Mouse (Mus musculus): Measurements from ENCODE around the gene Ssx2ip. TPM values are rescaled to one million over a fixed set of nuclear protein-coding genes. Genes with fewer than 3 reads are reported as not detected.
"Not testable (repeated sequence)": the region's sequence is repeated elsewhere in the genome, so short reads cannot be mapped to it uniquely, and the experiment has no call there.

Ssx2ip gene
- total RNA-seq, 2 experiments from 2014 or later = 25.2 to 28.8 TPM

DNA sequence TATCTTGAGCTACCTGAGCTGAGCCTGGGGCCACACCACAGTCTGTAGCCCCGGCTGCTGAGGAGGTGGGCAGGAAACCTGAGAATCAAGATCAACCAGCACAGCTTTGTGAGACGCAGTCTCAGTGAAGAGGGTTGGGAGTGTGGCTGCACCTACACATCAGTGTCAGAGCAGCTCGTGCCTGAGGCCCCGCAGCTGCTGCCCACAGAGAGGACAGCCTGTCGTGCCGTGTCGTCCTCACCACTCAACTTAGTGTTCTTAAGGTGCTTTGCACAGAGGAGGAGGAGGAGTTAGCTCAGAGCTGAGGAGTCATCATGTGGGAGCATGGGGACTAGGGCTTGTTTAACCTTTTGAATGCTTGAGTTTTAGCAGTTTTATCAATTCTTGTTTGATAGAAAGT is 21.5 kb downstream of the Ssx2ip start:
- Histone ChIP-seq H3K27ac (no peak overlapping the region), H3K4me3 (no peak overlapping the region)
- DNase-seq = no peak
- intact Hi-C loops (cut with DNase I) = no loop called here
- no peak for TF ChIP-seq CTCF (IDR thresholded peaks at IDR 0.05)

DNA sequence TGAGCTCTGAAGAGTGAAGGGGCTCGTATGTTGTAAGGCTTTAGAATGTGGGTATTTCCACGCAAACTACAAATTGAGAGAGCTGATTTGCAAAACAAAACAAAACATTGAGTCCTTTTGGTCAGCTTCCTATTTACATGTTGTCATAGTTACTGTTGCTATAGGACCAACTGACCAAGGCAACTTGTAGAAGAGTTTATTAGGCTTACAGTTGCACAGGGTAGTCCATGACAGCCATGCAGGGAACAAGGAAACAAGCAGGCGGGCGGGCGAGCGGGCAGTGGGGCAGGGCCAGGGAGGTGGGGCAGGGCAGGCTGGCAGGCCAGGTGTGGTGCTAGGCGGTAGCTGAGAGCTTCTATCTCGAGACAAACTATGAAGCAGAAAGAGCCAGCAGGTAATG is 22.0 kb downstream of the Ssx2ip start:
- no peak for DNase-seq
- intact Hi-C loops (cut with DNase I) = no loop called here
- TF ChIP-seq CTCF (IDR thresholded peaks at IDR 0.05) = no peak
- H3K4me3 ChIP-seq = no peak overlapping the region
- no peak overlapping the region for H3K27ac ChIP-seq

DNA sequence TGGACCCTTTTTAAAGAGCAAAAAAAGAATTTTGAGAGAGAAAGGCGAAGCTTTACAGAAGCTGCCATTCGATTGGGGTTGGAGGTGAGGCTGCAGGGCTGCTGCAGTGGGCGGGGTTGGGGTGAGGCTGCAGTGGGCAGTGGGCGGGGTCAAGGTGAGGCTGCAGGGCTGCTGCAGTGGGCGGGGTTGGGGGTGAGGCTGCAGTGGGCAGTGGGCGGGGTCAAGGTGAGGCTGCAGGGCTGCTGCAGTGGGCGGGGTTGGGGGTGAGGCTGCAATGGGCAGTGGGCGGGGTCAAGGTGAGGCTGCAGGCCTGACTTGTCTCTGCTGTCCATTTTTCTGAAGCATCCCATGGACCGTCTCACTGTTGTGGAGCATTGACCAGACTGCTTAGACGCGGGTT is 28.6 kb downstream of the Ssx2ip start:
- H3K27ac ChIP-seq; intact Hi-C loops (cut with DNase I); DNase-seq; H3K4me3 ChIP-seq: not testable (repeated sequence)

DNA sequence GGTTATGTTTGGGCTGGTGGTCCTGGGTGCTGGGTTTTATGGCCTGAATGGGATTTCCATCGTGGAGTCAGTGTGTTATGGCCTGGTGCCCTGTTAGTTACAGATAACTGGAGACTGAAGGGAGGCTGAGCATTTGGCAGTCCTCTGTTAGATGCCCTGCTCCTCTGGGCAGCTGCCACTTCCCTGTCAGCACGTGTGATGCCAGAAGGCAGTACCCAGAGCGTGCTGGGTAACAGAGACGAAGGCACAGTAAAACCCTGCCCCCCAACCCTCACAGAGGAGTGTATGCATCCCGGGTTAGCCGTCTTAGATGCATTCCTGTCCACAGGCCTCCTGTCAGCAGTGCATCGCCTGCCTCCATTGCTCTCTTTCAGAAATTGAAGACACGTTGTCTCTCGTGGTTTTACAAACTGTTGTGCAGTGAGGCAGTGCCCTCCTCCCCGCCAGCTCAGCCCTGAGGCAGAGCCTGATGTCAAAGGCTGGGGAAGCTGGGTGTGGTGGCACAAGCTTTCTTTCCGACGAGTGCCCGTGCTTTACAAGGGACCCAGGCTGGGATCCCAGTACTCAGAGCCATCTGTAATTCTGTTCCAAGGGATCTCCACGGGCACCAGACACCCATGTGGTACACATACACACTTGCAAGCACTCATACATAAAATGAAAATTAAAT is 29.4 kb downstream of the Ssx2ip start:
- TF ChIP-seq CTCF (IDR thresholded peaks at IDR 0.05) = no peak
- no peak for DNase-seq
- intact Hi-C loops (cut with DNase I) = no loop called here
- Histone ChIP-seq H3K27ac (no peak overlapping the region), H3K4me3 (no peak overlapping the region)

DNA sequence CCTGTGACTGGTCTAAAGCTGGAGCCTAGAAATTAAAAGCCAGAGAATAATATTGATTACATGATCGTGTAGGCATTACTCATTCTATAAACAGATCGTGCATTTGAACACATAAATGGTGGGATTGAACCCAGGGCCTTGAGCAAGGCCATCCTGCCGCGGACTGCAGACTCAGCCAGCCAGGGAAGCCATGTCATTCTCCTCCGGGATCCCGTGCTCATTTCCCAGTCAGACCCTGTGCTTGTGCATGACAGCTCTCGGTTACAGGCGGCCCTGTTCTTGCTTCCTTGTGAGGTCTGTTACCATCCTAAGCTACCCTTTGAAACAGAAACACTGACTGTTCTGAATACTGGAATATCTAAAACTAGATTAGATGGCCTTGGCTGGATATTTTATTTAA is 30.2 kb downstream of the Ssx2ip start:
- no peak overlapping the region for H3K4me3 ChIP-seq
- no peak overlapping the region for H3K27ac ChIP-seq
- intact Hi-C loops (cut with DNase I) = no loop called here
- no peak for TF ChIP-seq CTCF (IDR thresholded peaks at IDR 0.05)
- DNase-seq = no peak

DNA sequence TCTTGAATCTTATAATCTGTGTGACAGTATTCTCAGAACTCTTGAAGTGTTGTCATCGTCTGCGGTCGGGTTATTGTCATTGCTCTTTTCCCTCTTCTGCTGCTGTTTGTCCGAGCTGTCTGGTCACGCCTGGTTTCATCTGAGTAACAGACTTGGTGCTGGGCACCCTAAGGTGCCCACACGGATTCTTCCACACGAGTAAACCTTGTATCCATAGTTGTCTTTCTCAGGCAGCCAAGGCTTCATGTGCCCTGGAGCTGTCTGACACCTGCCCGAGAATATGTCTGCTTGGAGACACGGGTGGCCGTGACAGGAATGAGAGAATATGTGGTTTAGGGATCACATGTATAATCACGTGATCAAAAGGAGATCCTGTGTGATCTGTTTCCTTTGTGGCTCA is 31.1 kb downstream of the Ssx2ip start:
- no peak for DNase-seq
- no peak for TF ChIP-seq CTCF (IDR thresholded peaks at IDR 0.05)
- no peak overlapping the region for H3K4me3 ChIP-seq
- intact Hi-C loops (cut with DNase I) = no loop called here
- H3K27ac ChIP-seq = no peak overlapping the region

DNA sequence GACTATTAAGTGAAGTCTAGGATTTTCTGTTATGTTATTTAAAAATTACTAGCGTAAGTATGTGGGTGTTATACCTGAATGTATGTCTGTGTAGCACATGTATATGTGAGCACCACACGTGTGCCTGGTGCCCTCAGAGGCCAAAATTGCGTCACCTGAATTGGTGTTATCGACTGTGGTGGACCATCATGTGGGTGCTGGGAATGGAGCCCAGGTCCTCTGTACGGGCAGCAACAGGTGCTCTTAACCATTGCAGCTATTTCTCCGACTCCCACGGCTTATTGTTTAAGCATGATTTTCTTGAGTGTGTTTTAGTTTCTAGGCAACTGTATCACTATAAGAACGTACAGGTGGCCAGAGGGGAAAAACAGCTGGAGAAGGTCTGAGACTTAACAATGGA is 31.7 kb downstream of the Ssx2ip start:
- no peak overlapping the region for H3K27ac ChIP-seq
- no peak overlapping the region for H3K4me3 ChIP-seq
- TF ChIP-seq CTCF (IDR thresholded peaks at IDR 0.05) = no peak
- intact Hi-C loops (cut with DNase I) = no loop called here
- no peak for DNase-seq

DNA sequence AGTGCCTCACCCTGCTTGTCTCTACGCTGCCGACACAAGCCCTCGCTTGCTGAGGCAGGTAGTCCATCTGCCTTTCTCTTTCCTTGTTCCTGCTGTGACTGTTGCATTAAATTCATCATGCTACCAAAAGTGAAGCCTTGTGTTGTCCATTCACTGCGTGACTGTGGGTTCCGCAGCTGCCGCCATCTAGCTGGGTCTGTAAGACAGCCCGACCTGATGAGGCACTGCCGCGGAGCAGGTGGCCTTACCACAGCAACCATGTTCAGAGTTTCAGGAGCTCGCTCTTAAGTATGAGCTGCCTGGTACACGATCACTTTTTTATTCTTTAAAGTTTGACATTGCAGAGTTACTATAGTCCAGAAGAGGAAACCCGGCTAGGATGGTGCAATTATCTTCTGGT is 35.6 kb downstream of the Ssx2ip start:
- no peak for DNase-seq
- intact Hi-C loops (cut with DNase I) = no loop called here
- H3K27ac ChIP-seq = no peak overlapping the region
- no peak for TF ChIP-seq CTCF (IDR thresholded peaks at IDR 0.05)
- H3K4me3 ChIP-seq = no peak overlapping the region

DNA sequence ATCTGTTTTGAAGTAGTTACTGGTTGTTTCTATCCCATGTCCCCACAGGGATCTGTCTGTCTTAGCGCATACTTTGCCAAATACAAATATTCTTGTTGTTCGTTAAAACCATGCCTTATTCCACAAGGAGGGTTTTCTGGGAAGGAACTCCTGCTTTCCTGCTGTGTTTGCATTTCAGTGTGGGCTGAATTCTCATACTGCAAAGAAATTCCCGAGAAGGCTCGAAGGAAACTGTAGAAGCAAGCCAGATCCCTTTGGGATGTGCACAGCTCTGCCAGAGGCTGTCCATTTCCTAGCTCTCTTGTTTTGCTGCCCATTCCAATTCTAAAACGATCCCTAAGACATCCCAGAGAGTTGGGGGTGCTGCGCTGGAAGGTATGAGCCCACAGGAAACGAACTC is 36.0 kb downstream of the Ssx2ip start:
- DNase-seq = no peak
- intact Hi-C loops (cut with DNase I) = no loop called here
- no peak overlapping the region for H3K4me3 ChIP-seq
- H3K27ac ChIP-seq = no peak overlapping the region
- no peak for TF ChIP-seq CTCF (IDR thresholded peaks at IDR 0.05)

DNA sequence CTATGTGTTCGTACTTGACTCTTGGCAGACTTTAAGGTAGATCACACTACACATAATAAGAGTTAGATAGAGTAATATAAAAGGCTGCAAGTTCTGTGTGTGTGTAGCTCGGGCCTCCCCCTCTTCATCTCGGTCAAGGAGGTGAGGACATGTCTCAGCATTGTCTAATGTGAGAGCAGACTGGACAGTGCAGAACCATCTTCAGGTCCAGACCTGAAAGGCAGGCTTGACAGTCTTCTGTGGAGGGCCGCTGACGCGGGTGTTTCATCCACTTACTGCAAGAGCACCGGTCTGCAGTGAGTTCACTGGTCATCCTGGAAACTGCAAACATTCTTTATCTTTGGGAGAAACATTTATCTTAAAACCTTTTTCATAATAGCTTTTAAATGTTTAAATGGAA is 38.0 kb downstream of the Ssx2ip start:
- no peak for DNase-seq
- TF ChIP-seq CTCF (IDR thresholded peaks at IDR 0.05) = no peak
- intact Hi-C loops (cut with DNase I) = no loop called here
- Histone ChIP-seq H3K4me3 (no peak overlapping the region), H3K27ac (no peak overlapping the region)

DNA sequence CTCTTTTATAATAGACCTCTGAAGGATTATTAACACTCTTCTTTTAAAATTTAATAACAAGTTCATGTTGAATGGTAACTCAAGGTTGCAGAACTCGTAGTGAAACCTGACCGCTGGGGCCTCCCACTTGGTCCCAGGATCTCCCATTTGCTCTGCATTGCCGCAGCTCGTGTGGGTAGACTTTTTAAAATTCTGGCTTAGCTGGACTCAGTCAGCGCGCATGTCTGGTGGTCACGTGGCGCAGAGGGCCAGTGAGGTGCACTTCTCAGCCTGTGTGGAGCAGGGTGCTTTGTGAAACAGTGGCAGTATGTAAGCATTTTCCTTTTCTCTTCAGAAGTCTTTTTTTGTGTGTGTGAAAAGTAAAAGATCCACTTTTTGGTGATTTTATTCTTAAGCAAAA is 38.5 kb downstream of the Ssx2ip start:
- no peak for TF ChIP-seq CTCF (IDR thresholded peaks at IDR 0.05)
- Histone ChIP-seq H3K4me3 (no peak overlapping the region), H3K27ac (no peak overlapping the region)
- intact Hi-C loops (cut with DNase I) = no loop called here
- no peak for DNase-seq

DNA sequence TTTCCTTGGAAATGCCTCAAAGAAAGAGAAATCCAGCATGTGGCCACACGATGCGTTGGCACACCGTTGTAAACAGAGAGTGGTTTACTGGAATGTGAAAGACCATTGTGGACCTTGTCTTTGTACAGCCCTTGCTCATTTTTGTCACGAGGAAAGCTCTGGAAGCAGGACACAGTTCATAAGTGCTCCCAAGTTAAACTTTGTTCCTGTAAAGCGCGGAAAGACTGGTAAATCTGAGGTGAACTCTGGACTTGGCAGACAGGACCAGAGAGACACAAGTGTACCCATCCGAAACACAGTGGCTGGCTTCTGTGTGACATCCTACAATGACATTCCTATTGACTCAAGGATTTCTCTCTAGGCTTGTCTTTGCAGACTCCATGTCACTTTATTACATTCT is 38.9 kb downstream of the Ssx2ip start:
- H3K4me3 ChIP-seq = no peak overlapping the region
- TF ChIP-seq CTCF (IDR thresholded peaks at IDR 0.05) = no peak
- no peak overlapping the region for H3K27ac ChIP-seq
- intact Hi-C loops (cut with DNase I) = no loop called here
- no peak for DNase-seq

DNA sequence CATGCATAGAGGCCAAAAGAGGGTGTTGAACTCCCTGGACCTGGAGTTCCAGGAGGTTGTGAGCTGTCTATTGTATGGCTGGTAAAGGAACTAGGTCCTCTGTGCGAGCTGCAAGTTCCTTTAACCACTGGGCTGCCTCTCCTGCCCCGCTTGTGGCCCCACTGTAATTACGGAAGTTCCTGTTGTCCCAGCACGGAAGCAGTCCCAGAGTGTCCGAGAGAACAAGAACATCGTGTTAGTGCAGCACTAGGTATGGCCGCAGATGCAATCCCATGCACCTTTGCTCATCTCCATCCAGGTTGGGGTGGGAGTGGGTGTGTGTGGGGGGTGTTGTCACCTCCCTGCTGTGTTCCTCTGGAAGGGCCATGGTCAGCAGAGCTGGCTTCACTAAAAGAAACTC is 40.4 kb downstream of the Ssx2ip start:
- Histone ChIP-seq H3K4me3 (no peak overlapping the region; the same call in 1 of the 2 replicates), H3K27ac (no peak overlapping the region)
- intact Hi-C loops (cut with DNase I) = no loop called here
- DNase-seq = no peak
- TF ChIP-seq CTCF (IDR thresholded peaks at IDR 0.05) = no peak

DNA sequence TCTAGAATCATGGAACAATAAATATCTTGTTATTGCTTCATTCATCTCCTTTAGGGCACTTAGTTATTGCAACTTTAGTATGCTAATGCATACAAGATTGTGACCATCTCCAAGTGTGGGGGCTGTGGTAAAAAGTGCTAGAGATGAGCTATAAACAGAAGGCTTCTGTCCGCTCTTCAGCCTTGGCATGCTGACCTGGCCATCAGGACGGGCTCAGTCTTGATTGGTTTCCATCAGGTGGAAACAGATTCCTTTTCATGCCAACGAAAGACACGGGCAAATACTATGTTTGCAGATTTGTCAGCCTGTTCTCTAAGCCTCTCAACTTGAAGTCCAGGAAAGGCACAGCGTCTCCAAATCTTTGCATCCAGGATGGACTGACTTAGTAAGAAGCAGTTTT is 42.7 kb downstream of the Ssx2ip start:
- no peak overlapping the region for H3K4me3 ChIP-seq
- H3K27ac ChIP-seq = no peak overlapping the region
- intact Hi-C loops (cut with DNase I) = no loop called here
- no peak for TF ChIP-seq CTCF (IDR thresholded peaks at IDR 0.05)
- DNase-seq = no peak
